Mouse (Mus musculus): ENCODE data around the gene Acadvl.
A peak's percentile ranks its signal among the peaks of the same experiment; 100 is the strongest.
"Not testable (repeated sequence)": the region's sequence is repeated elsewhere in the genome, so short reads cannot be mapped to it uniquely, and the experiment has no call there.

Acadvl gene

GRCm38 (mm10) chr11:70027397-70027796 is 12.2 kb upstream of the Acadvl start:
- peak; percentile 72 for DNase-seq (ENCODE audit: inconsistent ontology term)

- DNase-seq (ENCODE audit: inconsistent ontology term) = peak; percentile 93
Observed at GRCm38 (mm10) chr11:70026689-70027088, 11.5 kb upstream of the Acadvl start.

GRCm38 (mm10) chr11:70024151-70024514 is 8.9 kb upstream of the Acadvl start:
- DNase-seq (ENCODE audit: inconsistent ontology term) = no peak

- DNase-seq (ENCODE audit: inconsistent ontology term) = peak; percentile 52
Observed at GRCm38 (mm10) chr11:70023481-70024150, 8.4 kb upstream of the Acadvl start.

- peak; percentile 99 for DNase-seq (ENCODE audit: inconsistent ontology term)
Observed at GRCm38 (mm10) chr11:70021264-70022132, 6.3 kb upstream of the Acadvl start.

- peak; percentile 85 for DNase-seq (ENCODE audit: inconsistent ontology term)
Observed at GRCm38 (mm10) chr11:70020731-70021263, 5.6 kb upstream of the Acadvl start.

- peak; percentile 38 for DNase-seq (ENCODE audit: inconsistent ontology term)
Observed at GRCm38 (mm10) chr11:70020022-70020631, 4.9 kb upstream of the Acadvl start.

- no peak for DNase-seq (ENCODE audit: inconsistent ontology term)
Observed at GRCm38 (mm10) chr11:70019495-70020021, 4.3 kb upstream of the Acadvl start.

- DNase-seq (ENCODE audit: inconsistent ontology term) = peak; percentile 73
Observed at GRCm38 (mm10) chr11:70018131-70018990, 3.1 kb upstream of the Acadvl start.

- DNase-seq (ENCODE audit: inconsistent ontology term) = no peak
Observed at GRCm38 (mm10) chr11:70017199-70017767, 2.1 kb upstream of the Acadvl start.

- no peak for DNase-seq (ENCODE audit: inconsistent ontology term)
Observed at GRCm38 (mm10) chr11:70016669-70017068, 1.5 kb upstream of the Acadvl start, which contains the start of gene Dlg4. TSS of gene Dlg4 (plus strand) at chr11:70016942.

GRCm38 (mm10) chr11:70016177-70016576 is 966 bp upstream of the Acadvl start:
- DNase-seq (ENCODE audit: inconsistent ontology term) = not testable (repeated sequence)

GRCm38 (mm10) chr11:70015677-70016076 is 466 bp upstream of the Acadvl start:
- no peak for DNase-seq (ENCODE audit: inconsistent ontology term)

GRCm38 (mm10) chr11:70014051-70014450 is 1.2 kb downstream of the Acadvl start:
- no peak for DNase-seq (ENCODE audit: inconsistent ontology term)

- no peak for DNase-seq (ENCODE audit: inconsistent ontology term)
Observed at GRCm38 (mm10) chr11:70013408-70013807, 1.8 kb downstream of the Acadvl start.

GRCm38 (mm10) chr11:70012931-70013330 is 2.3 kb downstream of the Acadvl start:
- DNase-seq (ENCODE audit: inconsistent ontology term) = no peak

GRCm38 (mm10) chr11:70010961-70011360 is 4.2 kb downstream of the Acadvl start:
- DNase-seq (ENCODE audit: inconsistent ontology term) = no peak

GRCm38 (mm10) chr11:70010548-70010947 is 4.7 kb downstream of the Acadvl start:
- DNase-seq (ENCODE audit: inconsistent ontology term) = no peak

GRCm38 (mm10) chr11:70010033-70010432 is 5.2 kb downstream of the Acadvl start:
- DNase-seq (ENCODE audit: inconsistent ontology term) = no peak

GRCm38 (mm10) chr11:70005521-70005920 is 9.7 kb downstream of the Acadvl start:
- peak; percentile 17 for DNase-seq (ENCODE audit: inconsistent ontology term)

- no peak for DNase-seq (ENCODE audit: inconsistent ontology term)
Observed at GRCm38 (mm10) chr11:70002471-70002870, 12.7 kb downstream of the Acadvl start.
